14 mouse cellular contexts compared by ENCODE assay signal in the genomic region with DNA sequence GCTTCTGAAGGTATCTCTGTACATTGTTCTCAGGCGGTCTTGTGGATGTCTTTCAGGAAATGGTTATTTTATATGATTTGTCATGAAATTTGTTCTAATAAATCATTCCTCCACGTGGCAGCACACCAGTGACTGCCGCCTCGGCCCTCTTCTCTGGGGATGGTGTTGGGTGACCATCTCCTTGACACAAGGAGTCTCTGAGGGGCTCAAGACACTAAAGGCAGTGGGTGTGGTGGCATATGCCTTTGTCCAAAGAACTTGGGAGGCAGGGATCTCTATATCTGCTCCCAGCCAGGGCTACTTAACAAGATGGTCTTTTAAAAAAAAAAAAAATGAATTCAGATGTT. TPM values are rescaled to one million over a fixed set of nuclear protein-coding genes. Genes with fewer than 3 reads are reported as not detected.
DNase-seq lines count a peak whose midpoint lies in the region; ATAC-seq lines count a peak whose summit lies in the region.
"Had no signal": no experiment of that assay in that cellular context is flagged by ENCODE, and none has a peak within 500 bp of the region (broad histone marks: within the 10 kb centered on the region; RNA-seq: fewer than 3 reads in every experiment).

No protein-coding gene starts in this region.

- no peak overlapping the region for H3K4me2 ChIP-seq in limb, embryonic 13.5 days (replicated peaks)
- H3K4me2 ChIP-seq in hindbrain, embryonic 15.5 days = no peak overlapping the region
- H3K4me2 ChIP-seq in limb, embryonic 15.5 days = no peak overlapping the region
- no peak overlapping the region for H3K4me2 ChIP-seq in neural tube, embryonic 13.5 days
- H3K4me2 ChIP-seq: stomach, embryonic 15.5 days had no signal

- ATAC-seq in limb, embryonic 13.5 days (ENCODE audit: low FRiP score, low read depth) = peak; percentile 4; the same call in 1 of the 2 replicates
- peak; percentile 13 for ATAC-seq in hindbrain, embryonic 15.5 days (ENCODE audit: low FRiP score, low read depth)
- no peak for ATAC-seq in limb, embryonic 15.5 days (ENCODE audit: insufficient number of reproducible peaks, low FRiP score, low TSS enrichment, low read depth)
- no peak for ATAC-seq in neural tube, embryonic 13.5 days (ENCODE audit: low read depth)
- no peak for ATAC-seq in granulocyte monocyte progenitor cell, adult 5-6 weeks (replicated peaks; ENCODE audit: poor library complexity, severe bottlenecking)

- no peak overlapping the region for H3K27ac ChIP-seq in limb, embryonic 13.5 days
- H3K27ac ChIP-seq in limb, embryonic 10.5 days = no peak overlapping the region
- H3K27ac ChIP-seq in hindbrain, embryonic 15.5 days (replicated peaks) = peak overlapping the region; percentile 59
- H3K27ac ChIP-seq in limb, embryonic 15.5 days = no peak overlapping the region
- 0 out of 2 replicates have a peak overlapping the region, but pooled peaks have one; percentile 94 for H3K27ac ChIP-seq in neural tube, embryonic 13.5 days (replicated peaks)

- H3K9ac ChIP-seq in limb, embryonic 13.5 days = no peak overlapping the region
- H3K9ac ChIP-seq in hindbrain, embryonic 15.5 days = no peak overlapping the region
- H3K9ac ChIP-seq in limb, embryonic 15.5 days = 0 out of 2 replicates have a peak overlapping the region, but pooled peaks have one; percentile 17
- peak overlapping the region; percentile 31; the same call in 1 of the 2 replicates for H3K9ac ChIP-seq in neural tube, embryonic 13.5 days
- H3K9ac ChIP-seq: stomach, embryonic 15.5 days had no signal

- 69% methylated on average over 4 of the region's 4 CpGs for WGBS in limb, embryonic 13.5 days
- 76% methylated on average over 4 of the region's 4 CpGs for WGBS in limb, embryonic 10.5 days
- 73% methylated on average over 4 of the region's 4 CpGs for WGBS in hindbrain, embryonic 15.5 days
- 66% methylated on average over 4 of the region's 4 CpGs for WGBS in limb, embryonic 15.5 days
- 74% methylated on average over 4 of the region's 4 CpGs for WGBS in neural tube, embryonic 13.5 days

- H3K36me3 ChIP-seq in limb, embryonic 13.5 days = peaks cover 28% of the 10 kb centered on the region
- peaks cover 19% of the 10 kb centered on the region for H3K36me3 ChIP-seq in limb, embryonic 10.5 days
- H3K36me3 ChIP-seq in hindbrain, embryonic 15.5 days = peaks cover 21% of the 10 kb centered on the region
- peaks cover 27% of the 10 kb centered on the region for H3K36me3 ChIP-seq in limb, embryonic 15.5 days
- peaks cover 30% of the 10 kb centered on the region for H3K36me3 ChIP-seq in neural tube, embryonic 13.5 days

- H3K9me3 ChIP-seq in limb, embryonic 13.5 days = no peaks in the 10 kb centered on the region
- H3K9me3 ChIP-seq in limb, embryonic 10.5 days (replicated peaks) = no peaks in the 10 kb centered on the region
- H3K9me3 ChIP-seq in hindbrain, embryonic 15.5 days = no peaks in the 10 kb centered on the region
- no peaks in the 10 kb centered on the region for H3K9me3 ChIP-seq in limb, embryonic 15.5 days
- H3K9me3 ChIP-seq in neural tube, embryonic 13.5 days = no peaks in the 10 kb centered on the region
- H3K9me3 ChIP-seq: heart, embryonic 10.5 days; limb, embryonic 12.5 days; stomach, embryonic 15.5 days had no signal

- H3K4me1 ChIP-seq in limb, embryonic 13.5 days = peaks cover 10% of the 10 kb centered on the region
- H3K4me1 ChIP-seq in limb, embryonic 10.5 days = peaks cover 32% of the 10 kb centered on the region
- H3K4me1 ChIP-seq in hindbrain, embryonic 15.5 days (replicated peaks) = peaks cover 24% of the 10 kb centered on the region
- H3K4me1 ChIP-seq in limb, embryonic 15.5 days = peaks cover 24% of the 10 kb centered on the region
- peaks cover 38% of the 10 kb centered on the region for H3K4me1 ChIP-seq in neural tube, embryonic 13.5 days (replicated peaks)

- DNase-seq in limb, embryonic 10.5 days (ENCODE audit: low spot score) = no peak
- no peak for DNase-seq in layer of hippocampus, adult 11-12 months (ENCODE audit: low spot score)
- DNase-seq: layer of hippocampus, adult 9-11 months had no signal

- 0 out of 2 replicates have a peak, but pooled peaks cover 4% of the 10 kb centered on the region for H3K27me3 ChIP-seq in limb, embryonic 13.5 days
- no peaks in the 10 kb centered on the region for H3K27me3 ChIP-seq in limb, embryonic 10.5 days (ENCODE audit: low read depth, poor library complexity, severe bottlenecking)
- H3K27me3 ChIP-seq in hindbrain, embryonic 15.5 days = no peaks in the 10 kb centered on the region
- no peaks in the 10 kb centered on the region for H3K27me3 ChIP-seq in limb, embryonic 15.5 days
- H3K27me3 ChIP-seq in neural tube, embryonic 13.5 days = no peaks in the 10 kb centered on the region
- H3K27me3 ChIP-seq: CH12.LX; limb, embryonic 12.5 days; stomach, embryonic 15.5 days had no signal

- no peak overlapping the region for H3K4me3 ChIP-seq in limb, embryonic 13.5 days
- no peak overlapping the region for H3K4me3 ChIP-seq in limb, embryonic 10.5 days
- H3K4me3 ChIP-seq in hindbrain, embryonic 15.5 days = no peak overlapping the region
- H3K4me3 ChIP-seq in limb, embryonic 15.5 days = no peak overlapping the region
- no peak overlapping the region for H3K4me3 ChIP-seq in neural tube, embryonic 13.5 days
- H3K4me3 ChIP-seq: erythroblast, embryonic 14.5 days; limb, embryonic 12.5 days; stomach, embryonic 15.5 days had no signal

RNA-seq across cellular contexts. Expression of a gene that starts 14.0 kb away (rescaled TPM):
- 6.1 and 7.2 TPM in 2 replicates for polyA plus RNA-seq in limb, embryonic 13.5 days (2015; fragmentation: Nextera tagmentation; extraction: Ambion mirVana)
- polyA plus RNA-seq in limb, embryonic 10.5 days (2016; fragmentation: Nextera tagmentation; extraction: Ambion mirVana) = 2.1 and 3.5 TPM in 2 replicates
- 6.3 and 9.2 TPM in 2 replicates for polyA plus RNA-seq in hindbrain, embryonic 15.5 days (2015; fragmentation: Nextera tagmentation; extraction: Ambion mirVana)
- 13.1 and 14.5 TPM in 2 replicates for polyA plus RNA-seq in limb, embryonic 15.5 days (2015; fragmentation: Nextera tagmentation; extraction: Ambion mirVana)
- 6.7 and 8.6 TPM in 2 replicates for polyA plus RNA-seq in neural tube, embryonic 13.5 days (2015; fragmentation: Nextera tagmentation; extraction: Ambion mirVana)
- total RNA-seq in granulocyte monocyte progenitor cell, adult 5-6 weeks (2014; fragmentation: Nextera tagmentation) = 39.4 and 92.1 TPM in 2 replicates
- 21.1 and 25.4 TPM in 2 replicates for total RNA-seq in granulocyte monocyte progenitor cell, adult 5-6 weeks (2017)

RNA-seq across cellular contexts. Expression of a gene that starts 26.2 kb away (rescaled TPM):
- polyA plus RNA-seq in limb, embryonic 13.5 days (2015; fragmentation: Nextera tagmentation; extraction: Ambion mirVana) = 14.7 and 16.6 TPM in 2 replicates
- polyA plus RNA-seq in limb, embryonic 10.5 days (2016; fragmentation: Nextera tagmentation; extraction: Ambion mirVana) = 6.7 and 12.3 TPM in 2 replicates
- 45.7 and 48.8 TPM in 2 replicates for polyA plus RNA-seq in hindbrain, embryonic 15.5 days (2015; fragmentation: Nextera tagmentation; extraction: Ambion mirVana)
- 24.0 and 26.7 TPM in 2 replicates for polyA plus RNA-seq in limb, embryonic 15.5 days (2015; fragmentation: Nextera tagmentation; extraction: Ambion mirVana)
- polyA plus RNA-seq in neural tube, embryonic 13.5 days (2015; fragmentation: Nextera tagmentation; extraction: Ambion mirVana) = 23.7 and 26.9 TPM in 2 replicates
- total RNA-seq in granulocyte monocyte progenitor cell, adult 5-6 weeks (2014; fragmentation: Nextera tagmentation) = 1.6 and 9.2 TPM in 2 replicates
- 0.56 and 1.2 TPM in 2 replicates for total RNA-seq in granulocyte monocyte progenitor cell, adult 5-6 weeks (2017)

RNA-seq across cellular contexts. Expression of a gene that starts 56.0 kb away (rescaled TPM):
- 0.61 and 0.64 TPM in 2 replicates for polyA plus RNA-seq in limb, embryonic 13.5 days (2015; fragmentation: Nextera tagmentation; extraction: Ambion mirVana)
- 0.15 and 0.18 TPM in 2 replicates for polyA plus RNA-seq in limb, embryonic 10.5 days (2016; fragmentation: Nextera tagmentation; extraction: Ambion mirVana)
- 1.8 and 3.3 TPM in 2 replicates for polyA plus RNA-seq in hindbrain, embryonic 15.5 days (2015; fragmentation: Nextera tagmentation; extraction: Ambion mirVana)
- 9.4 and 9.8 TPM in 2 replicates for polyA plus RNA-seq in limb, embryonic 15.5 days (2015; fragmentation: Nextera tagmentation; extraction: Ambion mirVana)
- 2.8 and 2.9 TPM in 2 replicates for polyA plus RNA-seq in neural tube, embryonic 13.5 days (2015; fragmentation: Nextera tagmentation; extraction: Ambion mirVana)
- total RNA-seq in granulocyte monocyte progenitor cell, adult 5-6 weeks (2014; fragmentation: Nextera tagmentation) = not detected in 2 replicates
- not detected in 2 replicates for total RNA-seq in granulocyte monocyte progenitor cell, adult 5-6 weeks (2017)
- total RNA-seq: megakaryocyte progenitor cell, adult 5-6 weeks had no signal

Comparison
In these comparisons a context has a peak if more than half of its experiments do, and no peak if none do; other contexts are left out.
1. ATAC-seq: peak in limb, embryonic 13.5 days (single experiment) and hindbrain, embryonic 15.5 days (single experiment); none in limb, embryonic 15.5 days (single experiment), neural tube, embryonic 13.5 days (single experiment) and granulocyte monocyte progenitor cell, adult 5-6 weeks (single experiment).
2. H3K9ac ChIP-seq: peak in limb, embryonic 15.5 days (single experiment) and neural tube, embryonic 13.5 days (single experiment); none in limb, embryonic 13.5 days (single experiment) and hindbrain, embryonic 15.5 days (single experiment).
3. H3K27ac ChIP-seq: peak in hindbrain, embryonic 15.5 days (single experiment) and neural tube, embryonic 13.5 days (single experiment); none in limb, embryonic 13.5 days (single experiment), limb, embryonic 10.5 days (single experiment) and limb, embryonic 15.5 days (single experiment).